Mouse (Mus musculus): ENCODE measurements at regions not wholly inside any gene's neighbourhood (a gene's known extent, or its start where the extent isn't known, plus 50 kb on each side); places are given as distances from the start of the nearest gene placed in this dataset.

DNA sequence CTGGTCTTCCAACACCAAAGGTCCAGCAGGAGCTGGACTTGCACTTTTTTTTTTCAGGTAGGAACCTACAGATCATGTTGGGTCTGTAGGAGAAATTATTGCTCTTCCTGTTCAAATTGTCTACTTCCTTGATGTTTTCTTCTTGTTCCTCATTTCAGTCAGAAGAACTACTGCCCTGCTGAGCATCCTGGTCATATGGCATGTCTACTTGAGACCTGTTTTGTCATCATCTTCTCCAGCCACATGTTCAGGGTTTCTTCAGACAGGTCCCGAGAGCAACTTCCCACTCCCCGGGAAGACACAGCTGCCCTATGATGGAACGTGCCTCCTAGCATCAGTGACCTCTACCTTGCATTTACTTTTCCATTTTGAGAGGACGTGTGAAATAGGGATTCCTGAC lies 132.6 kb upstream of the Klf4 start:
- H3K9ac ChIP-seq (ENCODE audit: low read length), result no peak overlapping the region
- no peaks in the 10 kb centered on the region for H3K36me3 ChIP-seq (ENCODE audit: control insufficient read depth, insufficient read depth, low read length)
- 82% methylated on average over 4 of the region's 4 CpGs for WGBS
- H3K4me3 ChIP-seq (replicated peaks; ENCODE audit: low read length), result no peak overlapping the region
- no peaks in the 10 kb centered on the region for H3K9me3 ChIP-seq (replicated peaks; ENCODE audit: control insufficient read depth, low read length)
- no peak for ATAC-seq (ENCODE audit: insufficient read depth, low FRiP score)
- H3K27me3 ChIP-seq (ENCODE audit: control insufficient read depth, insufficient read depth, low read length), result no peaks in the 10 kb centered on the region
- no peaks in the 10 kb centered on the region for H3K4me1 ChIP-seq (ENCODE audit: control insufficient read depth, insufficient read depth, low read length)
- no peak overlapping the region for H3K27ac ChIP-seq (ENCODE audit: low read length)
- no peak overlapping the region for H3K4me2 ChIP-seq (ENCODE audit: low read depth, low read length)

DNA sequence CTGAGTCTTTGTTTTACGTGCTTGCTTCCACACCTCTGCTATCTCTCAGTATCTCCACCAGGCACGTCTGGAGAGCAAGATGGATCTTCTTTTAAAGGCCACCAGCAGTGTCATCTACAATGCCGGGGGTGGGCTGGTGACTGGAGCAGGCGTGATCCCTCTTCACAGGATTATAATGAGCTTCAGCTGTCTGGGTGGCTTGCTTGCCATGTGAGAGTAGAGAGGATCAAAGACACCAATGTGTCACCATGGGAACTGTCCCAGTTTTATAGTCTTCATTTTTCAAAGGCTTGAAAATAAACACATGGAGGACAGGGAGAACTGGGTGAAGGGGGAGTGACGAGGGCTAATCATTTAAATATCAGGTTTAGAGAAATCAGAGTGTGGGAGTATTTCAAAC lies 131.6 kb upstream of the Klf4 start:
- H3K4me2 ChIP-seq (ENCODE audit: low read depth, low read length), result no peak overlapping the region
- 32% methylated on average over 5 of the region's 5 CpGs for WGBS
- no peak for ATAC-seq (ENCODE audit: insufficient read depth, low FRiP score)
- H3K4me3 ChIP-seq (replicated peaks; ENCODE audit: low read length), result no peak overlapping the region
- H3K4me1 ChIP-seq (ENCODE audit: control insufficient read depth, insufficient read depth, low read length), result no peaks in the 10 kb centered on the region
- no peak overlapping the region for H3K9ac ChIP-seq (ENCODE audit: low read length)
- H3K36me3 ChIP-seq (ENCODE audit: control insufficient read depth, insufficient read depth, low read length), result no peaks in the 10 kb centered on the region
- H3K9me3 ChIP-seq (replicated peaks; ENCODE audit: control insufficient read depth, low read length), result no peaks in the 10 kb centered on the region
- no peak overlapping the region for H3K27ac ChIP-seq (ENCODE audit: low read length)
- no peaks in the 10 kb centered on the region for H3K27me3 ChIP-seq (ENCODE audit: control insufficient read depth, insufficient read depth, low read length)

DNA sequence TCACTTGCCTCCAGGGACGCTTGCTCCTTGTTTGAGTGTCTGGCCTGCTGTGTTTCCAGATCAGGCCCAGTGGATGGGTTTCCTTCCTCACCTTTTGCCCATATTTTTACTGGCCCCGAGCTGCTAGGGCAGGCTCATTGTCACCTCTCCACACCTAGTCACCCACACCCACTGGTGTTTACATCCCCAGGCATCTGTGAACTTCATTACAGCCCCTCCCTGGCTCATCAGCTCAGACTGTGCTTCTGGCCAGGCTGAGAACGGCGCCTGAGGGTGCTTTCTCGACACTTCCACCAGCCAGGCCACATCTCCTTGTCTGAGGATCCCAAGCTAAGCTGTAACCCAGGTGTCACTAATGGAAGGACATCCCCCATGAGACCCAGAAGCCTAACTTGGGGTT lies 129.8 kb upstream of the Klf4 start:
- no peak overlapping the region for H3K4me2 ChIP-seq (ENCODE audit: low read depth, low read length)
- no peak overlapping the region for H3K4me3 ChIP-seq (replicated peaks; ENCODE audit: low read length)
- no peaks in the 10 kb centered on the region for H3K4me1 ChIP-seq (ENCODE audit: control insufficient read depth, insufficient read depth, low read length)
- no peaks in the 10 kb centered on the region for H3K27me3 ChIP-seq (ENCODE audit: control insufficient read depth, insufficient read depth, low read length)
- no peak overlapping the region for H3K9ac ChIP-seq (ENCODE audit: low read length)
- H3K9me3 ChIP-seq (replicated peaks; ENCODE audit: control insufficient read depth, low read length), result no peaks in the 10 kb centered on the region
- ATAC-seq (ENCODE audit: insufficient read depth, low FRiP score), result no peak
- H3K36me3 ChIP-seq (ENCODE audit: control insufficient read depth, insufficient read depth, low read length), result no peaks in the 10 kb centered on the region
- no peak overlapping the region for H3K27ac ChIP-seq (ENCODE audit: low read length)
- WGBS, result 66% methylated on average over 5 of the region's 5 CpGs

DNA sequence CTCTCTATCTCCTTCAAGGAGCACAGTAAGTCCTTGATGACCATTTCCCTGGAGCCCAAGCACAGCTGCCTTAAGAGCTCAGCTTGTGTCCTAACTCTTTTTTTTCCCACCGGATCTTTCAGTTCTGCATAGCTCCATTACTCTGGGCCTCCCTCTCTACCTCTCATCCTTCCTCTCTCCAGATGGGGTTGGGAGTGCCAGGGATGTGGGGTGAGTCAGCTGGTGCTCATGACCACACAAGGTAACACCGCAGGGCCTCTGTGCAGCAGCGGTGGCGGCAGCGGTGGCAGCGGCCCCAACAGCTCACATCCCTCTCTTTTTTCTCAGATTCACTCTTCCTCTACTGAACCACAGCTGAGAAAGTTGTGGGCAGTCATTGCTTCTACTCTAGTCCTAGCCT lies 126.6 kb upstream of the Klf4 start:
- no peaks in the 10 kb centered on the region for H3K4me1 ChIP-seq (ENCODE audit: control insufficient read depth, insufficient read depth, low read length)
- H3K4me3 ChIP-seq (replicated peaks; ENCODE audit: low read length), result no peak overlapping the region
- no peaks in the 10 kb centered on the region for H3K9me3 ChIP-seq (replicated peaks; ENCODE audit: control insufficient read depth, low read length)
- H3K27ac ChIP-seq (ENCODE audit: low read length), result no peak overlapping the region
- ATAC-seq (ENCODE audit: insufficient read depth, low FRiP score), result no peak
- H3K27me3 ChIP-seq (ENCODE audit: control insufficient read depth, insufficient read depth, low read length), result no peaks in the 10 kb centered on the region
- no peak overlapping the region for H3K4me2 ChIP-seq (ENCODE audit: low read depth, low read length)
- WGBS, result 94% methylated on average over 6 of the region's 6 CpGs
- no peak overlapping the region for H3K9ac ChIP-seq (ENCODE audit: low read length)
- no peaks in the 10 kb centered on the region for H3K36me3 ChIP-seq (ENCODE audit: control insufficient read depth, insufficient read depth, low read length)

DNA sequence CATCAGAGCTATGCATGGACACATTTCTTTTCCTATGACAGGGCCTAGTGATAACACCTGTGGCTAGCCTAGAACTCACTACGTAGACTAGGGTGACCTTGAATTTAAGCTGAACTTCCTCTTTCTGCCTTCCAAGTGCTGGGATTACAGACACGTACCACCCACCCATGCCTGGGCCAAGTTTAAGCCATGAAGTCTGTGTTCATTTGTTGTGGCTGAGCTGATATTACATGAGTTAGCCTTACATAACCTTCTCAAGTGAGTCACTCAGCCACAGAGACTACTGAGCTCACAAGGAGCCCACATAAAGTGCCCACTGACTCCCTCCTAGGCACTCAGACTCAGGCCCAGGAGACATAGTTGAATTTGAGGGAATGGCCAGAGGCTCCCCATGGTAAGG lies 123.1 kb upstream of the Klf4 start:
- no peak for ATAC-seq (ENCODE audit: insufficient read depth, low FRiP score)
- no peaks in the 10 kb centered on the region for H3K36me3 ChIP-seq (ENCODE audit: control insufficient read depth, insufficient read depth, low read length)
- no peak overlapping the region for H3K4me3 ChIP-seq (replicated peaks; ENCODE audit: low read length)

DNA sequence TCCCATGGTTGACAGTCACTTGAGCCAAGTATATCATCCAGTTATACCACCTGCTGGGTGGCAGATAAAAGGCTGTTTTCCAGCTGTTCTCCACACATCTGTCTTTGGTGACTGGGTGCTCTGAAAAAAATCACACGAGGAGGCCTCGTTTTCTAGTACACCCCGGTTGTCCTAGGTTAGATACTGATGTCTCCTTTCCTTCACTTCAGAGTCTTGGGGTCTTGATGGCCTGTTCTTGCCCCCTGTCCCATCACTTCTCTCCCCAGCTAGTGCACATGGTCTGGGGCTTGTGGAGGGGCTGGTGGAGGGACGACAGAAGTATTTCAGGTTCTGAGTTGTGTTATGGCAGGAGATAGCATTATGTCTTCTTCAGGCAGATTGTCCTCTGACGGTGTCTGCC lies 120.4 kb upstream of the Klf4 start:
- H3K36me3 ChIP-seq (ENCODE audit: control insufficient read depth, insufficient read depth, low read length), result no peaks in the 10 kb centered on the region
- peak overlapping the region; percentile 65 for H3K4me2 ChIP-seq (ENCODE audit: low read depth, low read length)
- peak overlapping the region; percentile 77 for H3K9ac ChIP-seq (ENCODE audit: low read length)
- no peak for ATAC-seq (ENCODE audit: insufficient read depth, low FRiP score)
- H3K4me1 ChIP-seq (ENCODE audit: control insufficient read depth, insufficient read depth, low read length), result peaks cover 19% of the 10 kb centered on the region
- no peaks in the 10 kb centered on the region for H3K27me3 ChIP-seq (ENCODE audit: control insufficient read depth, insufficient read depth, low read length)
- no peak overlapping the region for H3K4me3 ChIP-seq (replicated peaks; ENCODE audit: low read length)
- WGBS, result 66% methylated on average over 5 of the region's 5 CpGs
- no peak overlapping the region for H3K27ac ChIP-seq (ENCODE audit: low read length)
- no peaks in the 10 kb centered on the region for H3K9me3 ChIP-seq (replicated peaks; ENCODE audit: control insufficient read depth, low read length)

More for the DNA sequence above, 123.1 kb upstream of the Klf4 start:
- 83% methylated on average over 2 of the region's 2 CpGs for WGBS
- Histone ChIP-seq H3K4me2 (ENCODE audit: low read depth, low read length) (no peak overlapping the region), H3K27me3 (ENCODE audit: control insufficient read depth, insufficient read depth, low read length) (no peaks in the 10 kb centered on the region), H3K27ac (ENCODE audit: low read length) (no peak overlapping the region), H3K4me1 (ENCODE audit: control insufficient read depth, insufficient read depth, low read length) (peaks cover 14% of the 10 kb centered on the region), H3K9me3 (replicated peaks; ENCODE audit: control insufficient read depth, low read length) (no peaks in the 10 kb centered on the region), H3K9ac (ENCODE audit: low read length) (no peak overlapping the region)

DNA sequence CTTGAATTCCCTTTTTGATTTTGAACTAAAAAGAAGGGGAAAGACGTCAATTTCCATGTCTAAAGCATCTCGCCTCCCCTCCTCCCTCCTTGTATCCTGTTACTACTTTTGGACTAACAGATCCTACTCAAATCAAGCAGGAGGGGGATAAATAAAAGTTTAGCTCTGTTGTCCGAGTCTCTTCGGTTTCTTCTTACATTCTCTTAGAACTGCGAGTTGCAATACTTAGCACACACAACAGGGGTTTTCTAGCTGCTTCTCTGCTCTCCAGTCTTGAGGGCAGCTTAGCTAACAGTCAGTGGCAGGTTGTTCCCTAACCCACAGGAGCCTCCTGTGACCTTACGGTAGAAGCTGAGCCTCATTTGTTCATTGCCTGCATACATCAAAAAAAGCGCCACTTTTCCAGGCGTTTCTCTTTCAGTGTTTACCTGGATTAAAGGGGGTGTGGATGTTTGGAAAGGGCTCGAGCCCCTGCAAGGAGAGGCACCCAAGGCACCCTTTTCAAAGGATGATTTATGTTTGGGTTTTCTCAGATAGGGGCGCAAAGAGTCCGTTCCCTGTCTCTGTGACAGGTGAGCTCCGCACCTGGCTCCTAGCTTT lies 119.6 kb upstream of the Klf4 start:
- no peaks in the 10 kb centered on the region for H3K27me3 ChIP-seq (ENCODE audit: control insufficient read depth, insufficient read depth, low read length)
- H3K4me3 ChIP-seq (replicated peaks; ENCODE audit: low read length), result peak overlapping the region; percentile 55
- no peak for ATAC-seq (ENCODE audit: insufficient read depth, low FRiP score)
- peaks cover 19% of the 10 kb centered on the region for H3K4me1 ChIP-seq (ENCODE audit: control insufficient read depth, insufficient read depth, low read length)
- WGBS, result 9% methylated on average over 12 of the region's 12 CpGs
- peak overlapping the region; percentile 77 for H3K9ac ChIP-seq (ENCODE audit: low read length)
- peak overlapping the region; percentile 95 for H3K27ac ChIP-seq (ENCODE audit: low read length)
- no peaks in the 10 kb centered on the region for H3K36me3 ChIP-seq (ENCODE audit: control insufficient read depth, insufficient read depth, low read length)
- H3K4me2 ChIP-seq (ENCODE audit: low read depth, low read length), result peak overlapping the region; percentile 65
- H3K9me3 ChIP-seq (replicated peaks; ENCODE audit: control insufficient read depth, low read length), result no peaks in the 10 kb centered on the region

DNA sequence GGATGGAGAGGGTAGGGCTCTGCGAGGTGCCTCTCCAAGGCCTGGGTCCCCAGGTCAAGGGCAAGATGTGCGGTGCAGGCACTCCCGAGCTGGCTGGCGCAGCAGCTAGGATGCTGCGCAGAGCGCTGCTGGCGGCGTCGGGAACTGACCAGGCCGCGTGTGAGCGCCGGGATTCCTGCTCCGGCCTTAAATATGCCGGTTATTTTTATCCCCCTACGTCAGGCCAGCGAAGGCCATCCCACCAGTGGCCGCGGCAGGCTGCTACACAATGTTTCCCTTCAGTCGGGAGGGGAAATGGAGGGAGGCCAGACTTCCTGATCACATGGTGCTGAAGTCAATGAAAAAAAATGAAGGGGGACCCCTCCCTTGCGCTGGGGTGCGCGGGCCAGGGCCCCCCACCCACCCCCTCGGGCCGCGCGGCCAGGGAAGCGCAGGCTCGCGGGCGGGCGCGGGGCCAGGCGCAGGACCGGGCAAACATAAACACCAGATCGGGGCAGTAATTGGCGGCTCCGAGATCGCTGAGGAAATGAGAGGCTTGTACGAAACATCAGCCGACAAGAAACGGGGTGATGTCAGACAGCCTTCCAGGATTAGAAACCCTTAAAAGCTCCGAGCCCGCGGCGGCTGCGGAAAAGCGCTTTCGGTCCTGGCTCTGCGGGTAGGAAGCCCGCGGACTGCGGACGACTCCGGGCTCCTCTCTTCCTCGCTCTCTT lies 118.9 kb upstream of the Klf4 start:
- Histone ChIP-seq H3K4me3 (replicated peaks; ENCODE audit: low read length) (peak overlapping the region; percentile 55), H3K9ac (ENCODE audit: low read length) (peak overlapping the region; percentile 77), H3K27me3 (ENCODE audit: control insufficient read depth, insufficient read depth, low read length) (no peaks in the 10 kb centered on the region), H3K4me1 (ENCODE audit: control insufficient read depth, insufficient read depth, low read length) (peaks cover 19% of the 10 kb centered on the region), H3K27ac (ENCODE audit: low read length) (peak overlapping the region; percentile 95), H3K9me3 (replicated peaks; ENCODE audit: control insufficient read depth, low read length) (no peaks in the 10 kb centered on the region), H3K4me2 (ENCODE audit: low read depth, low read length) (peak overlapping the region; percentile 65), H3K36me3 (ENCODE audit: control insufficient read depth, insufficient read depth, low read length) (no peaks in the 10 kb centered on the region)
- ATAC-seq (ENCODE audit: insufficient read depth, low FRiP score), result peak; percentile 94
- under 1% methylated on average over 55 of the region's 56 CpGs for WGBS

DNA sequence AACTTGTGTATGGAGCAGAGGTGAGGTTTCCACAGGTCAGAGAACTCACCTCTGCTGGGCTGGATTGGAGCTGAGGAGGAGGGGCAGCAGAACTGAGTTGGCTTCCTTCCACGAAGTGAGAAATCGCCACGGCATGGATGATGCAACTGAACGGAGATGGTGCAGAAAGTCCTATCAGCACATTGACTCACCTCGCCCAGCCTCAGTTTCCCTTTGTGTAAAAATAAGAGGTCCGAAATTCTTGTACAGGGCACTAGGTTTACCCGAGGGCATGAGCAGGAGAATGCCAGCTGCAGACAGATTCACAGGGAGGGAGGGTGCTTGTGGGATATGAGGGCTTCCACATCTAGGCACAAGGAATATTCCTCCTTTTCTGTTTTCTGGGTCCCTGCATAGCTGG lies 117.9 kb upstream of the Klf4 start:
- Histone ChIP-seq H3K9me3 (replicated peaks; ENCODE audit: control insufficient read depth, low read length) (no peaks in the 10 kb centered on the region), H3K4me1 (ENCODE audit: control insufficient read depth, insufficient read depth, low read length) (peaks cover 19% of the 10 kb centered on the region), H3K36me3 (ENCODE audit: control insufficient read depth, insufficient read depth, low read length) (no peaks in the 10 kb centered on the region), H3K4me2 (ENCODE audit: low read depth, low read length) (peak overlapping the region; percentile 65; the same call in 1 of the 2 replicates), H3K9ac (ENCODE audit: low read length) (peak overlapping the region; percentile 15; the same call in 1 of the 2 replicates), H3K27me3 (ENCODE audit: control insufficient read depth, insufficient read depth, low read length) (no peaks in the 10 kb centered on the region), H3K27ac (ENCODE audit: low read length) (peak overlapping the region; percentile 95; the same call in 1 of the 2 replicates), H3K4me3 (replicated peaks; ENCODE audit: low read length) (no peak overlapping the region)
- WGBS, result 55% methylated on average over 7 of the region's 7 CpGs
- ATAC-seq (ENCODE audit: insufficient read depth, low FRiP score), result no peak

Measured in stomach, embryonic 16.5 days (tissue).